Mouse (Mus musculus) small intestine, adult 2 months (tissue): Measurements from ENCODE around the gene Abhd8. TPM values are rescaled to one million over a fixed set of nuclear protein-coding genes. Genes with fewer than 3 reads are reported as not detected.
"Not testable (repeated sequence)": the region's sequence is repeated elsewhere in the genome, so short reads cannot be mapped to it uniquely, and the experiment has no call there.

Experiments used
- H3K27ac ChIP-seq: fragments of 200-500 bp; 2 replicates; pipeline ENCODE4 v1.5.1; 2012; ENCODE audit warnings: low read depth, low read length, control low read depth, inconsistent platforms; ENCODE audit not compliant: insufficient read depth
- H3K27me3 ChIP-seq: fragments of 200-500 bp; 2 replicates; pipeline ENCODE4 v1.6.1; 2012; ENCODE audit warnings: mild to moderate bottlenecking, moderate library complexity, low read length, inconsistent platforms; ENCODE audit not compliant: control insufficient read depth, insufficient read depth
- H3K36me3 ChIP-seq: fragments of 200-500 bp; 2 replicates; pipeline ENCODE4 v1.6.1; 2012; ENCODE audit warnings: mild to moderate bottlenecking, low read length, control low read depth, inconsistent platforms; ENCODE audit not compliant: control insufficient read depth, insufficient read depth
- H3K4me1 ChIP-seq: fragments of 200-500 bp; 2 replicates; pipeline ENCODE4 v1.6.1; 2012; ENCODE audit warnings: low read length, inconsistent platforms, mixed read lengths; ENCODE audit not compliant: control insufficient read depth, insufficient read depth, insufficient read length
- H3K4me3 ChIP-seq: fragments of 200-500 bp; 2 replicates; pipeline ENCODE4 v1.5.1; 2012; ENCODE audit warnings: low read depth, mild to moderate bottlenecking, control low read depth, inconsistent platforms, low read length, moderate library complexity
- CTCF ChIP-seq: fragments of 200-500 bp; IDR thresholded peaks from 2 replicates; pipeline ENCODE4 v1.5.1; 2012; ENCODE audit warnings: low read depth, mild to moderate bottlenecking, control low read depth, inconsistent platforms, low read length, moderate library complexity, mixed read lengths; ENCODE audit not compliant: insufficient replicate concordance, insufficient read length; ENCODE audit errors: extremely low read depth
- POLR2A ChIP-seq: fragments of 200-500 bp; IDR thresholded peaks from 2 replicates; pipeline ENCODE4 v1.6.1; 2012; ENCODE audit warnings: low read depth, mild to moderate bottlenecking, control low read depth, inconsistent platforms, low read length, moderate library complexity
- WGBS: fragments of 180-500 bp; shearing (Covaris S2); methylation state at CpG from one replicate; pipeline ENCODE4 v1.1.7; 2018; 5-methylcytosine and 5-hydroxymethylcytosine counted together
- polyA plus RNA-seq: library from polyadenylated mRNA; depleted of rRNA; stranded (reverse); fragments of >200 nt; gene quantifications from 2 replicates; pipeline ENCODE4 v1.2.3, GENCODE M21; 2012; rRNA removed

Gene Abhd8
- polyA plus RNA-seq, 1 experiment: 26.5 TPM

DNA sequence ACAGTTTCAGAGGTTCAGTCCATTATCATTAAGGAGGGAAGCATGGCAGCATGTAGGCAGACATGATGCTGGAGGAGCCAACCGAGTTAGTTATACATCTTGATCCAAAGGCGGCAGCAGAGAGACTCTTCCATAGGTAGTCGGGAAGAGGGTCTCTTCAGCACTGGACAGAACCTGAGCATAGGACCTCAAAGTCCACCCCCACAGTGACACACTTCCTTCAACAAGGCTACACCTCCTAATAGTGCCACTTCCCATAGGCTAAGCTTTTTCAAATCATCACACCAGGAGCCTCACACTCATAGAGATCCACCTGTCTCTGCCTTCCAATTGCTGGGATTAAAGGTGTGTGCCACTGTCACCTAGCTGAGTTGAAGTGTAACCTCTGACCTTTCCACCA lies 26.4 kb downstream of the Abhd8 start:
- H3K4me3 ChIP-seq: no peak overlapping the region
- WGBS: 46% methylated on average over 3 of the region's 3 CpGs
- H3K27me3 ChIP-seq: no peaks in the 10 kb centered on the region
- no peak overlapping the region for H3K27ac ChIP-seq
- no peaks in the 10 kb centered on the region for H3K36me3 ChIP-seq
- TF ChIP-seq CTCF: no peak
- TF ChIP-seq POLR2A: no peak
- H3K4me1 ChIP-seq: no peaks in the 10 kb centered on the region

GRCm38 (mm10) chr8:71432935-71433334 lies 30.5 kb downstream of the Abhd8 start:
- H3K27ac ChIP-seq, H3K4me1 ChIP-seq, H3K4me3 ChIP-seq, H3K27me3 ChIP-seq, H3K36me3 ChIP-seq: not testable (repeated sequence)
- 74% methylated on average over 1 of the region's 1 CpGs for WGBS

- Histone ChIP-seq H3K36me3 (no peaks in the 10 kb centered on the region), H3K4me3 (no peak overlapping the region), H3K27ac (no peak overlapping the region), H3K27me3 (no peaks in the 10 kb centered on the region), H3K4me1 (no peaks in the 10 kb centered on the region)
- TF ChIP-seq POLR2A: no peak
- TF ChIP-seq CTCF: no peak
Observed at GRCm38 (mm10) chr8:71422121-71422520, 41.3 kb downstream of the Abhd8 start.

GRCm38 (mm10) chr8:71411535-71412273 lies 51.8 kb downstream of the Abhd8 start:
- 35% methylated on average over 11 of the region's 11 CpGs for WGBS
- H3K4me1 ChIP-seq: peaks cover 8% of the 10 kb centered on the region
- no peak overlapping the region for H3K27ac ChIP-seq
- TF ChIP-seq CTCF (no peak), POLR2A (no peak)
- 0 out of 2 replicates have a peak, but pooled peaks cover 2% of the 10 kb centered on the region for H3K36me3 ChIP-seq
- H3K4me3 ChIP-seq: no peak overlapping the region
- no peaks in the 10 kb centered on the region for H3K27me3 ChIP-seq

DNA sequence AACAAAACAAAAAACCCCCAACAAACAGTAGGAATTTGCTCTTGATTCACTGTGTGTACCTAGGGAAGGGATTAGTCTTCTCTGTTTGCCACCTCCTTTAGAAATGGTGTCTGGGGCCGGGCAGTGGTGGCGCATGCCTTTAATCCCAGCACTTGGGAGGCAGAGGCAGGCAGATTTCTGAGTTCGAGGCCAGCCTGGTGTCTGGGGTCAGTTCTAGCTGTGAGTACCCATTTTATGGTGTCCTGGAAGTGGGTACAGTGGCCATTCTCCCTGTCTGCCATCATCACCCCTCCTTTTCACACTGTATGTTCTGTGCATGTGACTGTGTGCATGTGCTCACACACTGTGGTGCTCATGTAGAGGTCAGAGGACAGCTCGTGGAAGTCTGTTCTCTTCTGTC lies 55.2 kb downstream of the Abhd8 start:
- Histone ChIP-seq H3K27me3 (no peaks in the 10 kb centered on the region), H3K4me1 (peaks cover 32% of the 10 kb centered on the region), H3K36me3 (0 out of 2 replicates have a peak, but pooled peaks cover 2% of the 10 kb centered on the region), H3K4me3 (no peak overlapping the region), H3K27ac (no peak overlapping the region)
- no peak for TF ChIP-seq CTCF
- no peak for TF ChIP-seq POLR2A
- WGBS: 90% methylated on average over 4 of the region's 4 CpGs

DNA sequence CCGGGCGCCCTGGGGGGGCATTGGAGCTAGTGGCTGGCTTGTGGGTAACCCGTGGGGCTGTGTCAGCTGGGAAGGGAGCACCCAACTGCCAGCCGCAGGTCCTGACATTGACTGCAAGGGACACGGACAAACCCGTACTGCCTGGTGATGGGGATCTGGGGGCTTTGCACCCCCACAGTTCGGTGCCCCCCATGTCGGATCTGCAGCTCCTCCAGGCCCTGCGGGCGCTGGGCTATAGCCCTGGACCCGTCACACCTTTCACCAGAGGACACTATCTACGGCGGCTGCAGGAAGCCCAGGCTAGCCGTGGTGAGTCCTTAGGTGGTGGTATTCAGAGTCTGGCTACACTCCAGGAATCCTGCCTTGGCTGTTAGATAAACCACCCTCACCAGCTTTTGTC lies 56.0 kb downstream of the Abhd8 start:
- Histone ChIP-seq H3K27me3 (no peaks in the 10 kb centered on the region), H3K4me3 (no peak overlapping the region), H3K36me3 (0 out of 2 replicates have a peak, but pooled peaks cover 2% of the 10 kb centered on the region), H3K27ac (no peak overlapping the region), H3K4me1 (peaks cover 40% of the 10 kb centered on the region)
- no peak for TF ChIP-seq POLR2A
- no peak for TF ChIP-seq CTCF
- 92% methylated on average over 14 of the region's 14 CpGs for WGBS

Other genes with a start within 250 kb of the Abhd8 start
- 19.9 and 28.1 TPM in 2 replicates for gene Myo9b, start 190.9 kb downstream of the Abhd8 start, polyA plus RNA-seq
- 2.8 and 4.8 TPM in 2 replicates for gene Haus8, start 190.7 kb downstream of the Abhd8 start, polyA plus RNA-seq
- 63.7 and 101 TPM in 2 replicates for gene Use1, start 96.8 kb downstream of the Abhd8 start, polyA plus RNA-seq
- 19.7 and 70.3 TPM in 2 replicates for gene Ocel1, start 92.4 kb downstream of the Abhd8 start, polyA plus RNA-seq
- gene Nr2f6, start 81.7 kb downstream of the Abhd8 start, polyA plus RNA-seq: 233 and 448 TPM in 2 replicates
- 5.8 and 7.8 TPM in 2 replicates for gene Ushbp1, start 67.9 kb downstream of the Abhd8 start, polyA plus RNA-seq
- gene Babam1, start 66.8 kb downstream of the Abhd8 start, polyA plus RNA-seq: 64.5 and 119 TPM in 2 replicates
- 12.6 and 13.8 TPM in 2 replicates for gene Ankle1, start 57.6 kb downstream of the Abhd8 start, polyA plus RNA-seq
- gene Mrpl34, start 1.3 kb upstream of the Abhd8 start, polyA plus RNA-seq: 170 and 172 TPM in 2 replicates
- gene Dda1, start 5.5 kb upstream of the Abhd8 start, polyA plus RNA-seq: 46.3 and 85.3 TPM in 2 replicates
- gene Ano8, start 22.3 kb upstream of the Abhd8 start, polyA plus RNA-seq: 9.0 and 19.8 TPM in 2 replicates
- gene Gtpbp3, start 24.4 kb upstream of the Abhd8 start, polyA plus RNA-seq: 18.6 and 25.8 TPM in 2 replicates
- 182 and 329 TPM in 2 replicates for gene Plvap, start 48.1 kb upstream of the Abhd8 start, polyA plus RNA-seq
- not detected in 2 replicates for gene Ccdc194, start 62.1 kb upstream of the Abhd8 start, polyA plus RNA-seq
- gene Bst2, start 73.8 kb upstream of the Abhd8 start, polyA plus RNA-seq: 126 and 242 TPM in 2 replicates
- 180 and 251 TPM in 2 replicates for gene Mvb12a, start 79.3 kb upstream of the Abhd8 start, polyA plus RNA-seq
- gene Tmem221, start 95.2 kb upstream of the Abhd8 start, polyA plus RNA-seq: 0.62 and 3.3 TPM in 2 replicates
- not detected in 2 replicates for gene Nxnl1, start 102.9 kb upstream of the Abhd8 start, polyA plus RNA-seq
- gene Slc27a1, start 105.2 kb upstream of the Abhd8 start, polyA plus RNA-seq: 28.6 and 29.6 TPM in 2 replicates
- 174 and 266 TPM in 2 replicates for gene Pgls, start 128.5 kb upstream of the Abhd8 start, polyA plus RNA-seq
- gene Fam129c, start 134.0 kb upstream of the Abhd8 start, polyA plus RNA-seq: 1.7 and 4.5 TPM in 2 replicates
- 52.4 and 59.8 TPM in 2 replicates for gene Colgalt1, start 147.3 kb upstream of the Abhd8 start, polyA plus RNA-seq
- 1.6 TPM in 2 replicates for gene Unc13a, start 208.1 kb upstream of the Abhd8 start, polyA plus RNA-seq
- gene Jak3, start 212.6 kb upstream of the Abhd8 start, polyA plus RNA-seq: 14.3 and 20.3 TPM in 2 replicates
- gene Insl3, start 225.6 kb upstream of the Abhd8 start, polyA plus RNA-seq: 9.1 and 30.2 TPM in 2 replicates
- 180 and 195 TPM in 2 replicates for gene B3gnt3, start 238.1 kb upstream of the Abhd8 start, polyA plus RNA-seq